Mouse (Mus musculus) midbrain, embryonic 11.5 days (tissue): ENCODE measurements at regions not wholly inside any gene's neighbourhood (a gene's known extent, or its start where the extent isn't known, plus 50 kb on each side); places are given as distances from the start of the nearest gene placed in this dataset.

Source experiments
- ATAC-seq: fragments of 200-750 bp; cut with Nextera tagmentation; 2 replicates; pipeline ENCODE4 v1.8.0; 2017; ENCODE audit warnings: moderate TSS enrichment, moderate library complexity; ENCODE audit not compliant: low FRiP score
- DNase-seq: peaks from one replicate; pipeline ENCODE4 v3.0.0; 2015; ENCODE audit warnings: low spot score; ENCODE audit errors: missing footprints
- H3K27ac ChIP-seq: fragments of 300-500 bp; sonication (generic); 2 replicates; pipeline ENCODE4 v1.5.1; 2014; ENCODE audit warnings: low read depth, low read length
- H3K27me3 ChIP-seq: fragments of 300-500 bp; sonication (generic); 2 replicates; pipeline ENCODE4 v1.6.1; 2014; ENCODE audit warnings: mild to moderate bottlenecking, low read length, moderate library complexity, mixed read lengths; ENCODE audit not compliant: control insufficient read depth, insufficient read depth
- H3K36me3 ChIP-seq: fragments of 300-500 bp; sonication (generic); 2 replicates; pipeline ENCODE4 v1.6.1; 2014; ENCODE audit warnings: mild to moderate bottlenecking, low read length, moderate library complexity, mixed read lengths; ENCODE audit not compliant: control insufficient read depth, insufficient read depth
- H3K4me1 ChIP-seq: fragments of 300-500 bp; sonication (generic); 2 replicates; pipeline ENCODE4 v1.6.1; 2014; ENCODE audit warnings: low read length; ENCODE audit not compliant: control insufficient read depth, insufficient read depth
- H3K4me2 ChIP-seq: fragments of 300-500 bp; sonication (generic); 2 replicates; pipeline ENCODE4 v1.6.1; 2014; ENCODE audit warnings: mild to moderate bottlenecking, moderate library complexity
- H3K4me3 ChIP-seq: fragments of 300-500 bp; sonication (generic); 2 replicates; pipeline ENCODE4 v1.5.1; 2014; ENCODE audit warnings: low read depth, low read length
- H3K9ac ChIP-seq: fragments of 300-500 bp; sonication (generic); 2 replicates; pipeline ENCODE4 v1.6.1; 2014; ENCODE audit warnings: low read length
- H3K9me3 ChIP-seq: fragments of 300-500 bp; sonication (generic); 2 replicates; pipeline ENCODE4 v1.6.1; 2016; ENCODE audit warnings: low read length; ENCODE audit not compliant: control insufficient read depth
- WGBS: fragments of 180-500 bp; shearing (Covaris S2); extraction: QIAGEN DNeasy Blood & Tissue Kit; methylation state at CpG from one replicate; pipeline ENCODE4 v1.1.7; 2014; 5-methylcytosine and 5-hydroxymethylcytosine counted together

- Histone ChIP-seq H3K9me3 (no peaks in the 10 kb centered on the region), H3K27me3 (no peaks in the 10 kb centered on the region), H3K4me1 (no peaks in the 10 kb centered on the region), H3K4me3 (no peak overlapping the region), H3K9ac (no peak overlapping the region), H3K27ac (no peak overlapping the region), H3K4me2 (no peak overlapping the region), H3K36me3 (no peaks in the 10 kb centered on the region)
- ATAC-seq: no peak
- no peak for DNase-seq
- WGBS: 91% methylated on average over 2 of the region's 2 CpGs
Observed at GRCm38 (mm10) chr17:52177996-52178395, 344.9 kb upstream of the Satb1 start.

- H3K9me3 ChIP-seq: no peaks in the 10 kb centered on the region
- no peak overlapping the region for H3K4me2 ChIP-seq
- H3K36me3 ChIP-seq: no peaks in the 10 kb centered on the region
- H3K27me3 ChIP-seq: no peaks in the 10 kb centered on the region
- H3K9ac ChIP-seq: no peak overlapping the region
- DNase-seq: no peak
- WGBS: 88% methylated on average over 10 of the region's 10 CpGs
- ATAC-seq: no peak
- no peak overlapping the region for H3K4me3 ChIP-seq
- H3K27ac ChIP-seq: no peak overlapping the region
- H3K4me1 ChIP-seq: no peaks in the 10 kb centered on the region
Observed at GRCm38 (mm10) chr17:52168076-52168838, 335.2 kb upstream of the Satb1 start.

DNA sequence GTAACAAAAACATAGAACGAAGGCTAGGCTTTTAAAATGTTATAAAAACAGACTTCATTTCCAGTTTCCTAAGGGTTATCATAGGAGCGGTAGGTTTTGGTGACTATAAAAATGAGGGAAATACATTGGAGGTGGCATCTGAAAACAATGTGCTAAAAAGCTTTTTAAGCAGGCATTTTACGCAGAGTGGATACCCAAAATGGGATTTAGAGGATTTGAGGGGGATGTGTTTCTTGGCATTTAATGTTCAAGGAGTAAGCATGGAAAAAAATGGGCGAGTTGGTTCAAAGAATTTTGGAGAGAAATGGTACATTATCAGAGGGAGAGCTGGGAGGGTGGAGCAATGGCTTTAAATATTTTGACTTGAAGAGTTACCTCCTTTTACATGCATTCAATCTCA is 334.6 kb upstream of the Satb1 start:
- WGBS: 87% methylated on average over 4 of the region's 4 CpGs
- no peaks in the 10 kb centered on the region for H3K9me3 ChIP-seq
- no peak overlapping the region for H3K4me3 ChIP-seq
- no peaks in the 10 kb centered on the region for H3K4me1 ChIP-seq
- no peak overlapping the region for H3K27ac ChIP-seq
- H3K27me3 ChIP-seq: no peaks in the 10 kb centered on the region
- H3K36me3 ChIP-seq: no peaks in the 10 kb centered on the region
- no peak overlapping the region for H3K4me2 ChIP-seq
- ATAC-seq (no peak), DNase-seq (no peak)
- no peak overlapping the region for H3K9ac ChIP-seq

- Histone ChIP-seq H3K36me3 (no peaks in the 10 kb centered on the region), H3K27ac (no peak overlapping the region), H3K9me3 (no peaks in the 10 kb centered on the region), H3K9ac (no peak overlapping the region), H3K27me3 (no peaks in the 10 kb centered on the region), H3K4me1 (no peaks in the 10 kb centered on the region), H3K4me2 (no peak overlapping the region), H3K4me3 (no peak overlapping the region)
- ATAC-seq (no peak), DNase-seq (no peak)
- WGBS: 85% methylated on average over 5 of the region's 5 CpGs
Observed at GRCm38 (mm10) chr17:52165891-52166485, 332.9 kb upstream of the Satb1 start.

DNA sequence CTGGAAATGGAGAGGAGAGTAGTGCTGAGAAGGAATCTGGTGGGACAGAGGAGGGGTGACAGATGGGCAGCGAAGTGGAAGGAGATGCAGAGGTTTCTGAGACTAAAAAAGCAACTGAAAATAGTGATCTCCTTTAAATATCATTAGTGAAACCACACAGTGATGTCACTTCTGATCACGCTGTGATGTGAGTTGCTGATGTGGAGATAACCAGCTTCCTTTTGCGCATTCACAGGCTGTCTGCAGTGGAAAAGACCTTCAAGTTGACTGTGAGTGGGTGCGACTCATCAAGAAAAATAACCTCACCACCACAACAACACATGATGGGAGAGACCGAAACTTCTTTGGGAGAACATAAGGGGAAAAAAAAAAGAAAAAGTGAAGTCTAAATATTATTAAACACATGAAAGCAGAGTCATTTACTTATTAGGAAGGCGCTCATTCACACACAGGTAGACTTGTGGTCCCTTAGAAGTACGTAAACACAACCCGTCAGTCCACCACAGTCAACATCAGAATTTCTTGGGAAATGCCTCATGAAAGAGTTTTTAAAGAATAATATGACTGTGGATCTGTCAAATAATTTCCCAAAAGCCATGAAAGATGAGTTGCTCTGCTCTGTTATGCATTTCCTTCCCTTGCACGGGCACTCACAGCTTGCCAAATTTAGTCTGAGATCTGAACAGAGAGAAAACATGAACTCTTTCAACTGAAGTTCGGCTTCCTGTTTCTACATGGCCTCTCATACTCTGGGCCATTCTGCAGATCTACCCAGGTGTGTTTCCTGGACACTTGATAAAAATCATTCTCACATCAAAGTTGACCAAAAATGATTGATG is 329.7 kb upstream of the Satb1 start:
- no peak overlapping the region for H3K4me2 ChIP-seq
- H3K4me1 ChIP-seq: no peaks in the 10 kb centered on the region
- ATAC-seq (no peak), DNase-seq (no peak)
- H3K9ac ChIP-seq: no peak overlapping the region
- H3K27me3 ChIP-seq: no peaks in the 10 kb centered on the region
- H3K9me3 ChIP-seq: no peaks in the 10 kb centered on the region
- no peaks in the 10 kb centered on the region for H3K36me3 ChIP-seq
- WGBS: 91% methylated on average over 10 of the region's 10 CpGs
- no peak overlapping the region for H3K4me3 ChIP-seq
- no peak overlapping the region for H3K27ac ChIP-seq

DNA sequence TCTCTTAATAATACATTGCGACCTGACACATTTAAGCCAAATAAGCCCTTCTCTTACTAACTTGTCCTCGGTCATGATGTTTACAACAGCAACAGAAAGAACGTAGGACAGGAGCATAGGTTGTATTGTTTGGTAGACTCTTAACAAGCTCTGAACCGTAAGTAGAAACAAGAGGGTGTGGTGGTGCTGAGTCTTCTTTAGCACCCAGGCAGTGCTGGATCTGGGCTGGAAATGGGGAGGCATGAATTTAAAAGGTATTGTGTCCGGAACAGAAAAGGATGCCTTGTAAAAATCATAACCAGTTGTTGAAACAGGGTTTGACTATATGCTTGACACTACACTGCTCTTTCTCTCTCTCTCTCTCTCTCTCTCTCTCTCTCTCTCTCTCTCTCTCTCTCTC is 317.4 kb upstream of the Satb1 start:
- ATAC-seq (no peak), DNase-seq (no peak)
- Histone ChIP-seq H3K4me2 (no peak overlapping the region), H3K4me1 (no peaks in the 10 kb centered on the region), H3K9ac (no peak overlapping the region), H3K4me3 (no peak overlapping the region), H3K27ac (no peak overlapping the region), H3K36me3 (no peaks in the 10 kb centered on the region), H3K9me3 (no peaks in the 10 kb centered on the region), H3K27me3 (no peaks in the 10 kb centered on the region)
- 91% methylated on average over 5 of the region's 5 CpGs for WGBS

DNA sequence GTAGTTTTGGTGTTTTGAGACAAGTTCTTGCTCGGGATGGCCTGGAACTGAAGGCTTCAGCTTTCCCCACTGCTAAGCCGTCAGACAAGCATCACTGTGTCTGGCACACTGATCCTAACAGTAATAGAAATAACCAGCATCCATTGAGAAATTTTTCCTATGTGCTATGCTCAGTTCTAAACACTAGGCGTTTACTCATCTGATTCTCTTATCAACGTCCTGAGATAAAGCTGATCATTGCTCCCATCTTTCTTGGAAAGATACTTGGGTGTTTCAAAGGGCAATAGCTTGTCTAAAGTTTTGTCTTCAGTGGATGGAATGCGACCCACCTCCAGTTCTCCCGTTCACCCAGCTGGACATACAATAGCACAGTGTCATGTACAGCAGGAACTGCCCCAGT is 316.7 kb upstream of the Satb1 start:
- Histone ChIP-seq H3K36me3 (no peaks in the 10 kb centered on the region), H3K4me2 (no peak overlapping the region), H3K9ac (no peak overlapping the region), H3K27me3 (no peaks in the 10 kb centered on the region), H3K4me3 (no peak overlapping the region), H3K4me1 (no peaks in the 10 kb centered on the region), H3K27ac (no peak overlapping the region), H3K9me3 (no peaks in the 10 kb centered on the region)
- ATAC-seq (no peak), DNase-seq (no peak)
- 89% methylated on average over 6 of the region's 6 CpGs for WGBS

- no peaks in the 10 kb centered on the region for H3K4me1 ChIP-seq
- H3K36me3 ChIP-seq: no peaks in the 10 kb centered on the region
- no peak overlapping the region for H3K4me2 ChIP-seq
- no peaks in the 10 kb centered on the region for H3K9me3 ChIP-seq
- WGBS: 89% methylated on average over 3 of the region's 3 CpGs
- ATAC-seq (no peak), DNase-seq (no peak)
- H3K27ac ChIP-seq: no peak overlapping the region
- H3K27me3 ChIP-seq: no peaks in the 10 kb centered on the region
- H3K4me3 ChIP-seq: no peak overlapping the region
- H3K9ac ChIP-seq: no peak overlapping the region
Observed at GRCm38 (mm10) chr17:52149068-52149467, 316.0 kb upstream of the Satb1 start.

DNA sequence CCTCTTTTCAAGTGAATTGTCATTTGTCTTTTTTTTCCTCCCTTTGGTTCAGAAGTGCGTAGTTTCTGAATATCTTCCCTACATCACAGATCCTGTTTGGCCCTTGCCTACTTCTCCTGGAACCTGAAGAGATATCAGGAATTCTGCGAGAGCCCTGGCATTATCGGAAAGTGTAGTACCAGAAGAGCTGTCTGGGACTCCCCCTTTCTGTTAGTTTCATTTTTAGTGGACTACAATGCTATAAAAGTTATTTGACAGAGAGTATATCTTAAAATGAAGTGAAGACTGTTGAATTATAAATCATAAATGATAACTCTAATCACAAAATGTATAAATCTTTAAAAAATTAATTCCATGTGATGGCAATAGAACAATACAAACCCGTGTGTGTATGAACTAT is 270.8 kb upstream of the Satb1 start:
- Histone ChIP-seq H3K4me3 (no peak overlapping the region), H3K27me3 (no peaks in the 10 kb centered on the region), H3K9ac (no peak overlapping the region), H3K4me2 (no peak overlapping the region), H3K4me1 (no peaks in the 10 kb centered on the region), H3K36me3 (no peaks in the 10 kb centered on the region), H3K9me3 (no peaks in the 10 kb centered on the region), H3K27ac (no peak overlapping the region)
- ATAC-seq (no peak), DNase-seq (no peak)
- 88% methylated on average over 4 of the region's 4 CpGs for WGBS
